Mouse (Mus musculus): Measurements from ENCODE around the gene Card11.

The Card11 gene

GRCm38 (mm10) chr5:141000349-141000748 lies at the start of gene Card11:
Card11 (minus strand) TSS chr5:141000582.
- TF ChIP-seq GATA4 (IDR thresholded peaks at IDR 0.05; ENCODE audit: insufficient replicate concordance, low read length): no peak

DNA sequence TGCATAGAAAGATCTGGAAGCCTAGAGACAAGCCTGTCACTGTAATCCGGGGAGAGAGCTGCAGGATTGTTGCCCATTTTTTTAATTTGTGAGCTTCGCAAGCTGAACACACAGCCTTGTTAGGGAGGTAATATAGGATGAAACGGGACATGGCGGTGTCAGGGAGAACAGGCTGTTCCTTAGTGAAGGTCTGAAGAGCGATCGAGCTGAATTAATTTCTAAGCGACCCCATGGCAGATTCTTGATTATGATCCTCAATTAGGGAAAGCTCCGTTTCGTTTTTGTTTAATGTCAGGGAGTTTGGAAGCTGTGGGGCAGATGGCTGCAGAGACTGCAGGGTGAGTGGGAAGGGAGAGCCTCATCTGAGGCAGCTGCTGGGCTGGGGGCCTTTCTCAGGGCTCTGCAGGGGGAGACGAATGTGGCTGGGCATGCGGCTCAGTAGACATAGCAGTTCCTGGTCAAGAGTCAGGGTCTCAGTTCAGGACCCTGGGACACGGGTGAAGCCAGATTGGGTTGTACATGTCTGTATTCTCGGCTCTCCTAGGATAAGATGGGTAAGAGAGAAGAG lies 47.4 kb upstream of the Card11 start:
- TF ChIP-seq GATA4 (IDR thresholded peaks at IDR 0.05; ENCODE audit: insufficient replicate concordance, low read length): no peak

DNA sequence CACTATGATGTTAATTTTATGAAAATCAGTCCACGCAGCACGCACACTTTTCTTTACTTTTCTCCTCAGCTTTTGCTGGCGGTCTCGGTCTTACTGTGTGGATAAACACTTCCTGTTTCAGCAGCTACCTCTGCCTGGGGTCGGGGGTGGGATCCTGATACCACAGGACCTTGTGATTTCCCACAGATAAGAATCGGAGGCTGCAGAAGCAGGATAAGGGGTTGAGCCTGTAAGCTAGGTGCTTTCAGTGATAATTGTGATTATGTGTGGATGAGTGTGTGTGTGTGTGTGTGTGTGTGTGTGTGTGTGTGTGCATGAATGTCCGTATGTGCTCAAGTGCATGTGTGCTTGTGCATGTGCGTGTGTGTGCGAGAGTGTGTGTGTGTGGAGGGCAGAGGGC lies 44.6 kb upstream of the Card11 start:
- TF ChIP-seq GATA4 (IDR thresholded peaks at IDR 0.05; ENCODE audit: insufficient replicate concordance, low read length): no peak

- no peak for TF ChIP-seq GATA4 (IDR thresholded peaks at IDR 0.05; ENCODE audit: insufficient replicate concordance, low read length)
These were observed 43.5 kb upstream of the Card11 start for GRCm38 (mm10) chr5:141043654-141044447.

GRCm38 (mm10) chr5:141042406-141042805 lies 42.0 kb upstream of the Card11 start:
- no peak for TF ChIP-seq GATA4 (IDR thresholded peaks at IDR 0.05; ENCODE audit: insufficient replicate concordance, low read length)

GRCm38 (mm10) chr5:141040846-141041245 lies 40.5 kb upstream of the Card11 start:
- TF ChIP-seq GATA4 (IDR thresholded peaks at IDR 0.05; ENCODE audit: insufficient replicate concordance, low read length): no peak

DNA sequence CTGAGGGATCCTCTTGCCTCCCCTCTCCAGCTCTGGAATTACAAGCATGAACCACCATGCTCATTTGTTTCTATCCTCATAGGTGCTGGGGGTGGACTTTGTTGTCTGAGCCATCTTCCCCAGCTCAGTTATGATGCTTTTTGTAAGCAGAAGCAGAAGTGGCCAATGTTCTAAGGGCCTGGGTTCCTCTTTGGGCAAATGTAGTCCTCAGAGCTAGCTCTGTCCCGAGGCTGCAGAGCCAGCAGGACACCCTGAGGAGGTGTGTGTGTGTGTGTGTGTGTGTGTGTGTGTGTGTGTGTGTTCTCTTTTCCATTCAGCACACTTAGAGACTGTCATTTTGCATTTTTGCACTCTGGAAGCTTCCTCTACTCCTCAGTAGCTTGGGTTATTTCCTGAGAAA lies 38.0 kb upstream of the Card11 start:
- no peak for TF ChIP-seq GATA4 (IDR thresholded peaks at IDR 0.05; ENCODE audit: insufficient replicate concordance, low read length)

DNA sequence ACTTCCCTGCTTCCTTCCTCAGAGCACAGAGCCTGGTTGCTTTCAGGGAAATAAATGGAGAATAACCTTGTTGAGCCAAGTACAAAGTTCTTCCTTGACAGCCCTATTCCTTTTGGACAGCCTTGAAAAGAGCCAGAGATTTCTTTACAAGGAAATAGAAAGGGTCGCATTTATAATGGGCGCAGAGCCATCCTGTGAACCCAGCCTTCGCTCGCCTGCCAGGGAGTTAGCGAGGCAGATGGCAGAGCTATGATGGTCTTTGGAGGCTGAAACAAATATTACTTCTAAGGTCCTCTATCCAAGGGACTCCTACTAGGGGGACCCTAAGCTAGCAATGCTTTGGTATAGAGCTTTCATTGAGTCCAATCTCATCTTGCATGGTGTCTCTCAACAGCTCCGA lies 35.0 kb upstream of the Card11 start:
- no peak for TF ChIP-seq GATA4 (IDR thresholded peaks at IDR 0.05; ENCODE audit: insufficient replicate concordance, low read length)

DNA sequence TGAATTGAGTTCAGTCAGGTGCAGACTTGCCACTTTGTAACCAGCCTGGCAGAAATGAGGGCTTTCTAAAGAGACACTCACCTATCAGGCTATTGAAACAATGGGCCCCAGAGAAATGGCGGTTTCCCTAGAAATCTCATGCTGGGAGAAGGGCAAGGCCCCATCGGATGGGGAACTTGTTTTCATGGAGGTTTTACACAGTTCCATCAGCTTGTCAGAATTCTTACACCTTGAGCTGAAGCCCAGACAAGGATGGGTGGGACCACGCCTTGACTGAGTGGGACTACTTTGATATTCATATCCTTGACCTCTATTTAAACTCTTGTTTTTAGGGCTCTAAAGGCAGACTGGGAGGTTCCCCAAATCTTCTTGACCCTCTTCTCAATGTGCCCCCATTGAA lies 33.9 kb upstream of the Card11 start:
- no peak for TF ChIP-seq GATA4 (IDR thresholded peaks at IDR 0.05; ENCODE audit: insufficient replicate concordance, low read length)

- no peak for TF ChIP-seq GATA4 (IDR thresholded peaks at IDR 0.05; ENCODE audit: insufficient replicate concordance, low read length)
These were observed 32.6 kb upstream of the Card11 start for GRCm38 (mm10) chr5:141033001-141033400.

DNA sequence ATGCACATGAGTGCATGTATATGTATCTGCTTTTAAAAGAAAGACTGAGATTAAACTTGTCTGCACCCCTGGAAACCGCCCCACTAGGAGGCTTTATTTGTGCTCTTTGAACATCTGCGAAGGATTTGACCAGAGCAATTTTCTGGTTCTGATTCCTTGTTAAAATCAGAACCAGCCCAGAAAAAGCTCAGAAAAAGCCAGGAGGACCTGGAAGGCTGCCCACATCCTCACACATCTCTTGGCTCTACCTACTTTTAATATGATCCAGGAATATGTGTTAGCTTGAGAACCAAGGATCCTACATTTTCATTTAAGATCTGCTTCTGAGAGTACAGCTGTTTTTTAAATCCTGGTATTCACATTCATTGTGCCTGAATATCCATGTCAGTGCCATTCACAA lies 29.0 kb upstream of the Card11 start:
- no peak for TF ChIP-seq GATA4 (IDR thresholded peaks at IDR 0.05; ENCODE audit: insufficient replicate concordance, low read length)

DNA sequence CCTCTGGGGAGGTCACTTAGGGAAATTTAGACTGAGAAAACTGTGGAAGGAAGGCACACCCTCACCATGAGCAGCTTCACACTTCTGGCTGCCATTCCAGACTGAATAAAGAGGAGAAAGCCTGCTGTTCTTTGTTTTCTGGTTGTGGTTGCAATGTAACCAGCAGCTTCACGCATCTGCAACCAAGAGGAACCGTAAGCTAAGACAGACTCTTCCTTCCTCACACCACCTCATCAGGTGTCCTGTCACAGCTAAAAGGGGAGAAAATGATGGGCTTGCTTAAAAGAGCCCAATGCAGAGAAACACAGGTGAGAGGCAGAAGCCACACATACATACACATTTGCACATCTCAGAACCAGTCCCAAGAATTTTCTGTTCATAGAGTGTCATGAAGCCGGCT lies 25.3 kb upstream of the Card11 start:
- no peak for TF ChIP-seq GATA4 (IDR thresholded peaks at IDR 0.05; ENCODE audit: insufficient replicate concordance, low read length)

- TF ChIP-seq GATA4 (IDR thresholded peaks at IDR 0.05; ENCODE audit: insufficient replicate concordance, low read length): no peak
These were observed 24.1 kb upstream of the Card11 start for GRCm38 (mm10) chr5:141024435-141024834.

DNA sequence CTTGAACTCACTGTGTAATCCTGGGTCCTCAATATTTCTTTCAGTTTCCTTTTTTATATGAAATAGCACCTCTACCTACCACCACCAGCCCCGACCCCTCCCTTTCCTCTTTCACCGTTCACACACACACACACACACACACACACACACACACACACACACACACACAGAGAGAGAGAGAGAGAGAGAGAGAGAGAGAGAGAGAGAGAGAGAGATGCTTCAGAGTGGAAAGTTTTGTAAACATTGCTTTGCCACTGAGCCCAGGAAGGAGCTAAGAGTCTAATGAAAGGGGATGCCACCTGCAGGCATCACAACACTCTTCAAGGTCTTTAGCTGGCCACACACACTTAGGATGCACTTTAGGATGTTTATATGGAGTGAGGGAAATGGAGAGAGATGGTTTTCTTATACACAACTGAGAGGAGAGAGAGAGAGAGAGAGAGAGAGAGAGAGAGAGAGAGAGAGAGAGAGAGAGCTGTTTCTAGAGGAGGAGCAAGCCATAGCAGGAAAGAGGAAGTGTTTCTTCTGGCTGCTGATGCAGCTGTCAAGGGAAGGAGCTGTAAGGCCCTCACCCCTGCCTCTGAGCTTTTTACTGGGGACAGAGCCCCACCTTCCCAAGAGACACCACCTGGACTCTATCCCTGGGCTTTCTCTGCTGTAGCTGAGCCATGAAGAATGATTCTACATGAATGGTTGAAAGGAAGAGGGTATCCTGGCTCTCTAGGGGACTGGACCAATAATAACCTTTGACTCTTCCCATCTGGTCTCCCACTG lies 17.7 kb upstream of the Card11 start:
- TF ChIP-seq GATA4 (IDR thresholded peaks at IDR 0.05; ENCODE audit: insufficient replicate concordance, low read length): no peak

DNA sequence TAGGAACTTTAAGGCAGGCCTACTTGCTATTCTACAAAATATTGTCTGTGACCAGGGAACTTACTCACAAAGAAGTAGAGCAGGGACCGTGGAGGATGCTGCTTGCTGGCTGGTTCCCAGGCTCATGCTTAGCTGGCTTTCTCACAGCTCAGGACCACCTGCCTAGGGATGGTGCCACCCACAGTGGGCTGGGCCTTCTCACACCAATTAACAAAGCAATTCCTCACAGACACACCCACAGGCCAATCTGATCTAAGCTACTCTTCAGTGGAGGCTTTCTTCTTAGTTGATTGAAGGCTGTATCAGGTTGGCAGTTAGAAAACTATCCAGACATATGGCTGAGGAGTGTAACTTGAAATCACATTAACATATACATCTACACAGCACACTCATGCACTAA lies 15.7 kb upstream of the Card11 start:
- no peak for TF ChIP-seq GATA4 (IDR thresholded peaks at IDR 0.05; ENCODE audit: insufficient replicate concordance, low read length)

DNA sequence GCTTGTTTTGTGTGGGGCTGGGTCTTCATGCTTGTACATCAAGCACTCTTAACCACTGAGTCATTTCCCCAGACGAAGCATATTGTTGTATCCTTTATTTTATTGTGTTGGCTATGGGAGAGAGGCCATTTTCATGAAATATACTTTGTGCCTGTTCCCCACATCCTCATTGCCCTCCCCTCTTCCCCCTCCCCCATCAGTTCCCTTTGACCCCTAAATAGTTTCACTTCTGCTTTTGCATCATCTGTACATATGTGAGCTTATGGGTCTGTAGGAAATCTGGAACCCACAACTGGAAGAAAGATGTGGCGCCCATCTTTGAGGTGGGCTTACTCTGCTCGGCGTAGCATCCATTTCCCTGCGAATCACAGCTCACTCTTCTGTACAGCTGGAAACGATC lies 13.8 kb upstream of the Card11 start:
- no peak for TF ChIP-seq GATA4 (IDR thresholded peaks at IDR 0.05; ENCODE audit: insufficient replicate concordance, low read length)
